Mouse (Mus musculus) bone marrow macrophage, adult 2 months (primary cell): ENCODE results near the gene Sgk1. TPM values are rescaled to one million over a fixed set of nuclear protein-coding genes. Genes with fewer than 3 reads are reported as not detected.

Experiments used
- H3K27ac ChIP-seq: 2 replicates; pipeline ENCODE4 v1.5.1; 2012; ENCODE audit warnings: low read depth, low read length; ENCODE audit not compliant: insufficient read depth
- H3K4me1 ChIP-seq: 2 replicates; pipeline ENCODE4 v1.6.1; 2012; ENCODE audit warnings: low read length; ENCODE audit not compliant: control insufficient read depth, insufficient read depth
- H3K4me3 ChIP-seq: 2 replicates; pipeline ENCODE4 v1.5.1; 2012; ENCODE audit warnings: mild to moderate bottlenecking, low read length, moderate library complexity; ENCODE audit not compliant: insufficient read depth
- CTCF ChIP-seq: IDR thresholded peaks from 2 replicates; pipeline ENCODE4 v1.5.1; 2012; ENCODE audit warnings: low read depth, mild to moderate bottlenecking, low read length, moderate library complexity
- POLR2A ChIP-seq: IDR thresholded peaks from 2 replicates; pipeline ENCODE4 v1.6.1; 2012; ENCODE audit warnings: mild to moderate bottlenecking, low read depth, low read length, borderline replicate concordance
- polyA plus RNA-seq: library from polyadenylated mRNA; stranded (reverse); fragments of >200 nt; gene quantifications from 2 replicates; pipeline ENCODE4 v1.2.4, GENCODE M21; 2012; ENCODE audit not compliant: missing spikeins, insufficient read depth, insufficient read length

Sgk1 gene
- polyA plus RNA-seq, 1 experiment: 80.9 TPM

GRCm38 (mm10) chr10:21924051-21924720 is 42.2 kb downstream of the Sgk1 start:
- no peak for TF ChIP-seq POLR2A
- no peak for TF ChIP-seq CTCF
- Histone ChIP-seq H3K4me1 (peaks cover 8% of the 10 kb centered on the region), H3K27ac (no peak overlapping the region), H3K4me3 (no peak overlapping the region)

GRCm38 (mm10) chr10:21926941-21927340 is 45.0 kb downstream of the Sgk1 start:
- H3K4me3 ChIP-seq: no peak overlapping the region
- TF ChIP-seq CTCF (no peak), POLR2A (no peak)
- peaks cover 4% of the 10 kb centered on the region for H3K4me1 ChIP-seq
- H3K27ac ChIP-seq: no peak overlapping the region

GRCm38 (mm10) chr10:21930781-21931380 is 48.9 kb downstream of the Sgk1 start:
- TF ChIP-seq POLR2A (no peak), CTCF (no peak)

GRCm38 (mm10) chr10:21932791-21933190 is 50.8 kb downstream of the Sgk1 start:
- Histone ChIP-seq H3K4me1 (no peaks in the 10 kb centered on the region; the same call in 1 of the 2 replicates), H3K4me3 (no peak overlapping the region), H3K27ac (no peak overlapping the region)
- TF ChIP-seq CTCF (no peak), POLR2A (no peak)

More at GRCm38 (mm10) chr10:21930781-21931380, 48.9 kb downstream of the Sgk1 start:
- no peaks in the 10 kb centered on the region for H3K4me1 ChIP-seq
- no peak overlapping the region for H3K27ac ChIP-seq
- H3K4me3 ChIP-seq: no peak overlapping the region

- H3K4me1 ChIP-seq: no peaks in the 10 kb centered on the region; the same call in 1 of the 2 replicates
- H3K4me3 ChIP-seq: no peak overlapping the region
- no peak overlapping the region for H3K27ac ChIP-seq
- TF ChIP-seq CTCF (no peak), POLR2A (no peak)
These were observed 52.8 kb downstream of the Sgk1 start for GRCm38 (mm10) chr10:21934826-21935225.

- H3K27ac ChIP-seq: no peak overlapping the region
- H3K4me1 ChIP-seq: no peaks in the 10 kb centered on the region; the same call in 1 of the 2 replicates
- no peak overlapping the region for H3K4me3 ChIP-seq
- no peak for TF ChIP-seq CTCF
- TF ChIP-seq POLR2A: no peak
These were observed 54.7 kb downstream of the Sgk1 start for GRCm38 (mm10) chr10:21936513-21937221.

GRCm38 (mm10) chr10:21937222-21937605 is 55.2 kb downstream of the Sgk1 start:
- no peaks in the 10 kb centered on the region; the same call in 1 of the 2 replicates for H3K4me1 ChIP-seq
- TF ChIP-seq CTCF (no peak), POLR2A (no peak)
- H3K27ac ChIP-seq: no peak overlapping the region
- no peak overlapping the region for H3K4me3 ChIP-seq

- H3K4me1 ChIP-seq: no peaks in the 10 kb centered on the region; the same call in 1 of the 2 replicates
- no peak overlapping the region for H3K4me3 ChIP-seq
- TF ChIP-seq CTCF: no peak
- TF ChIP-seq POLR2A: no peak
- no peak overlapping the region for H3K27ac ChIP-seq
These were observed 56.2 kb downstream of the Sgk1 start for GRCm38 (mm10) chr10:21938166-21938565.

GRCm38 (mm10) chr10:21941235-21941634 is 59.3 kb downstream of the Sgk1 start:
- Histone ChIP-seq H3K4me1 (peaks cover 19% of the 10 kb centered on the region), H3K4me3 (no peak overlapping the region), H3K27ac (no peak overlapping the region)
- TF ChIP-seq CTCF (no peak), POLR2A (no peak)

- Histone ChIP-seq H3K4me1 (peaks cover 20% of the 10 kb centered on the region), H3K4me3 (no peak overlapping the region), H3K27ac (no peak overlapping the region)
- TF ChIP-seq POLR2A (no peak), CTCF (no peak)
These were observed 61.2 kb downstream of the Sgk1 start for GRCm38 (mm10) chr10:21943145-21943700.
